Mouse (Mus musculus): ENCODE data around the gene Tnnt3. TPM values are rescaled to one million over a fixed set of nuclear protein-coding genes. Genes with fewer than 3 reads are reported as not detected.

Gene Tnnt3
- polyA plus RNA-seq, 2 experiments = 114 to 183 TPM

DNA sequence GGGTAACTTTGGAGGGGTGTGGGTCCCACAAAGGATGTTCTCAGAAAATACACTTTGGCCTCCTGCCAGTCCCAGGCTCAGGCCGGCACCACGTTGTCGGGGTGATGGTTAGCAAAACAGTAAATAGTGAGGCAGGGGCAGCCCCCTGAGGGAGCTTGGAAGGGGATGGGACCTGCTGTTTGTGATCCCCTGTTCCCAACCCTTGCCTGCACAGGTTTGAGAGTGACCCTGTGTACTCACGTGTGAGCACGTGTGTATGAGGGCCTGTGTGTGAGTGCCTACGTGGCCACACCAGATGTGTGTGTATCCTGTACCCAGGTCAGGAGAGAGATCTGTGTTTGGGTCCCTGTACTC is 16.4 kb upstream of the Tnnt3 start:
- Histone ChIP-seq H3K36me3 (ENCODE audit: control insufficient read depth, insufficient read depth, low read length) (0 out of 2 replicates have a peak, but pooled peaks cover 5% of the 10 kb centered on the region), H3K4me2 (replicated peaks; ENCODE audit: low read depth, low read length, severe bottlenecking) (peak overlapping the region; percentile 44), H3K4me1 (ENCODE audit: control insufficient read depth, insufficient read depth, low read length) (peaks cover 70% of the 10 kb centered on the region), H3K4me3 (replicated peaks; ENCODE audit: low read length) (peak overlapping the region; percentile 13; the same call in 1 of the 2 replicates), H3K9ac (ENCODE audit: low read depth, low read length, severe bottlenecking) (peak overlapping the region; percentile 40), H3K27me3 (ENCODE audit: control insufficient read depth, insufficient read depth, low read length) (no peaks in the 10 kb centered on the region), H3K27ac (replicated peaks; ENCODE audit: low read depth, low read length) (peak overlapping the region; percentile 98), H3K9me3 (ENCODE audit: control insufficient read depth, low read length) (no peaks in the 10 kb centered on the region)
- ATAC-seq (ENCODE audit: low FRiP score, low read depth) (peak; percentile 24), DNase-seq (ENCODE audit: low spot score) (peak; percentile 64)
- WGBS = 6% methylated on average over 6 of the region's 6 CpGs
- no peak for TF ChIP-seq POLR2A (IDR thresholded peaks at IDR 0.05; ENCODE audit: borderline replicate concordance, extremely low read depth, insufficient read depth, insufficient read length)

DNA sequence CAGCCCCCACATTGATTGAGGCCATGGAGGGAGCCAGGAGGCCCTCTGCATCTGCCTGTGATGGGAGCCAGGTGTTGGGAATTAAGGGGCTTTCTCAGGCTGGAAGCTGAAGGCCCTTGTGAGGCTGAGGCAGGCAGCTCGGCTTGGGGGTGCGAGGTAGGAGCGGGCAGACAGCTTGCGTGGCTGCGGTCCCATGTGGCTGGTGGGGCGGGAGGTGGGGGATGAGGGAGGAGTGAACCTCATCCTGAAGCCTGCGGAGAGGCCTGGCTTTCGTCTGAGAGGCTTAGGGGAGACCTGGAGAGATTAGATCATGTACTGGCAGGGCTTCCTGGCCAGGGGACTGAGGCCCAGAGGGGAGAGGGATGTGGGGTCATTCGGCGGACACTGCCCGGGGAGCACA is 15.5 kb upstream of the Tnnt3 start:
- Histone ChIP-seq H3K36me3 (ENCODE audit: control insufficient read depth, insufficient read depth, low read length) (0 out of 2 replicates have a peak, but pooled peaks cover 5% of the 10 kb centered on the region), H3K27ac (replicated peaks; ENCODE audit: low read depth, low read length) (peak overlapping the region; percentile 98), H3K9ac (ENCODE audit: low read depth, low read length, severe bottlenecking) (0 out of 2 replicates have a peak overlapping the region, but pooled peaks have one; percentile 18), H3K27me3 (ENCODE audit: control insufficient read depth, insufficient read depth, low read length) (no peaks in the 10 kb centered on the region), H3K4me2 (replicated peaks; ENCODE audit: low read depth, low read length, severe bottlenecking) (no peak overlapping the region), H3K4me3 (replicated peaks; ENCODE audit: low read length) (no peak overlapping the region), H3K4me1 (ENCODE audit: control insufficient read depth, insufficient read depth, low read length) (peaks cover 78% of the 10 kb centered on the region), H3K9me3 (ENCODE audit: control insufficient read depth, low read length) (no peaks in the 10 kb centered on the region)
- DNase-seq (ENCODE audit: low spot score) (peak; percentile 83), ATAC-seq (ENCODE audit: low FRiP score, low read depth) (peak; percentile 19)
- WGBS = 14% methylated on average over 11 of the region's 11 CpGs
- no peak for TF ChIP-seq POLR2A (IDR thresholded peaks at IDR 0.05; ENCODE audit: borderline replicate concordance, extremely low read depth, insufficient read depth, insufficient read length)

DNA sequence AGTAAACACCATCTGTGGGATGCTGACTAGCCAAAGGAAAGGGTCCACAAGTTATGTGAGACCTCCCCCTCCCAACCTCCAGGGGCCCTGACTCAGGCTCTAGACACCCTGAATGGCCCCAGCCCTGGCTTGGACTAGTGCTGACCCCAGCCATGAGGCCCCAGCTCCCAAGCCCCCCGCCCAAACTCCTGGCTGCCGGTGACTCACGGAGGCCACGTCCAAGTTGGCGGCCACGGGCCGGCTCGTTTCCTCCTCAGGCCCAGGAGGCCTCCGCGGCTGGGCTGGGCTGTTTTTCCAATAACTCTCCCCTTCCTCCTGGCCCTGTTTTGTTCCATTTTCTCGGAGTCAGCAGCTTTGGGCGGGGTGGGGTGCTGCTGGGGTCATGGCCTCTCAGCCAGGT is 13.9 kb upstream of the Tnnt3 start:
- TF ChIP-seq POLR2A (IDR thresholded peaks at IDR 0.05; ENCODE audit: borderline replicate concordance, extremely low read depth, insufficient read depth, insufficient read length) = no peak
- Histone ChIP-seq H3K27ac (replicated peaks; ENCODE audit: low read depth, low read length) (peak overlapping the region; percentile 92), H3K36me3 (ENCODE audit: control insufficient read depth, insufficient read depth, low read length) (peaks cover 21% of the 10 kb centered on the region), H3K9ac (ENCODE audit: low read depth, low read length, severe bottlenecking) (no peak overlapping the region), H3K4me3 (replicated peaks; ENCODE audit: low read length) (no peak overlapping the region), H3K4me1 (ENCODE audit: control insufficient read depth, insufficient read depth, low read length) (peaks cover 82% of the 10 kb centered on the region), H3K27me3 (ENCODE audit: control insufficient read depth, insufficient read depth, low read length) (no peaks in the 10 kb centered on the region), H3K4me2 (replicated peaks; ENCODE audit: low read depth, low read length, severe bottlenecking) (no peak overlapping the region), H3K9me3 (ENCODE audit: control insufficient read depth, low read length) (no peaks in the 10 kb centered on the region)
- no peak for ATAC-seq (ENCODE audit: low FRiP score, low read depth)
- 62% methylated on average over 12 of the region's 12 CpGs for WGBS
- DNase-seq (ENCODE audit: low spot score) = peak; percentile 58

DNA sequence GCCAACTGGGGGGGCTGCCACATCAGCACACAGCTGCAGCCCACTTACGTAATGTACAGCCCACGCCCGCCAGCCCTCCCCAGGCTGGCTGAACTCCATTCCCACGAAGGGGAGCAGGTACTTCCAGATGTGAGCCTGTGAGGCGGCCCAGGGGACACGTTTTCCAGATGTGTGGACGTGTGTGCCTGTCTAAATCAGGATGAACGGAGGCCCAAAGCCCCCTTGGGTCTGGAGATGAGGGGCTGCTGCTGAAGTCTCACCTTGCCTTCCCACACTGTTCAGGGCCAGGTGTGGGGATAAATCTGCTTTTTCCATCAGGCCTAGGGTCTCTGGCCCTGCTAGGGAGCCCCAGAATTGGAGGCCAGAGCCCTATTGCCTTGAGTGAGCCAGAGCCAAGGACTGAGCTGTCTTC is 11.9 kb upstream of the Tnnt3 start:
- Histone ChIP-seq H3K27ac (replicated peaks; ENCODE audit: low read depth, low read length) (peak overlapping the region; percentile 92), H3K4me1 (ENCODE audit: control insufficient read depth, insufficient read depth, low read length) (peaks cover 66% of the 10 kb centered on the region), H3K9me3 (ENCODE audit: control insufficient read depth, low read length) (no peaks in the 10 kb centered on the region), H3K9ac (ENCODE audit: low read depth, low read length, severe bottlenecking) (0 out of 2 replicates have a peak overlapping the region, but pooled peaks have one; percentile 2), H3K4me2 (replicated peaks; ENCODE audit: low read depth, low read length, severe bottlenecking) (peak overlapping the region; percentile 5; the same call in 1 of the 2 replicates), H3K4me3 (replicated peaks; ENCODE audit: low read length) (no peak overlapping the region), H3K27me3 (ENCODE audit: control insufficient read depth, insufficient read depth, low read length) (no peaks in the 10 kb centered on the region), H3K36me3 (ENCODE audit: control insufficient read depth, insufficient read depth, low read length) (peaks cover 37% of the 10 kb centered on the region)
- peak; percentile 81 for DNase-seq (ENCODE audit: low spot score)
- 9% methylated on average over 8 of the region's 8 CpGs for WGBS
- no peak for TF ChIP-seq POLR2A (IDR thresholded peaks at IDR 0.05; ENCODE audit: borderline replicate concordance, extremely low read depth, insufficient read depth, insufficient read length)
- peak; percentile 51 for ATAC-seq (ENCODE audit: low FRiP score, low read depth)

DNA sequence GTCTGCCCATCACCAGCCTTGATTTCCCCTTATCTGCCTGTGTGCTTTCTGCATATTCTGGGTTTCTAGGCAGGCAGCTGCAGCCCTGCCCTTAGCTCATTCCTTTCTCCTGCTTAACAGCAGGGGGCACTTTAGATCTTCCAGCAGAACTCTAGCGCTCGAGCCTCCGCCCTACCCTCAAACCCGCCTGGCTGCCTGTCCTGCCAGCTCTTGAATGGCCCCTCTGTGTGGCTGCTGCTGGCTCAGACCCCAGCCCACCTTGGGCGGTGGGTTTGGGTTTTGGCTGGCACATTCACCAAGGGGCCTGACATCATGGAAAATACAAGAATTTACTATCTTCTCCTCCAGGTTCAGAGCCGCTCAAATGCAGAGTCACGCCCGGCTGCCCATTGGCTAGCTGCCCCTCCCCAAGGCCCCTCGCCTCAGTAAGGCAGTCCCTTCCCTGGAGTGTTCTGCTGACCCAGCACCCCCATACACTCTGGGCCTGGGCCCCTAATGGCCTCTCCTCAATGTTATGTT is 11.2 kb upstream of the Tnnt3 start:
- 0 out of 2 replicates have a peak overlapping the region, but pooled peaks have one; percentile 2 for H3K9ac ChIP-seq (ENCODE audit: low read depth, low read length, severe bottlenecking)
- WGBS = 7% methylated on average over 9 of the region's 9 CpGs
- H3K4me2 ChIP-seq (replicated peaks; ENCODE audit: low read depth, low read length, severe bottlenecking) = no peak overlapping the region; the same call in 1 of the 2 replicates
- H3K27ac ChIP-seq (replicated peaks; ENCODE audit: low read depth, low read length) = peak overlapping the region; percentile 92
- peak; percentile 73 for ATAC-seq (ENCODE audit: low FRiP score, low read depth)
- no peak overlapping the region for H3K4me3 ChIP-seq (replicated peaks; ENCODE audit: low read length)
- TF ChIP-seq POLR2A (IDR thresholded peaks at IDR 0.05; ENCODE audit: borderline replicate concordance, extremely low read depth, insufficient read depth, insufficient read length) = no peak
- no peaks in the 10 kb centered on the region for H3K27me3 ChIP-seq (ENCODE audit: control insufficient read depth, insufficient read depth, low read length)
- no peaks in the 10 kb centered on the region for H3K9me3 ChIP-seq (ENCODE audit: control insufficient read depth, low read length)
- peak; percentile 92 for DNase-seq (ENCODE audit: low spot score)
- H3K4me1 ChIP-seq (ENCODE audit: control insufficient read depth, insufficient read depth, low read length) = peaks cover 60% of the 10 kb centered on the region
- H3K36me3 ChIP-seq (ENCODE audit: control insufficient read depth, insufficient read depth, low read length) = peaks cover 41% of the 10 kb centered on the region

Measured in limb, embryonic 14.5 days (tissue).